Mouse (Mus musculus) heart, embryonic 14.5 days (tissue): ENCODE measurements around the gene Lingo2. TPM values are rescaled to one million over a fixed set of nuclear protein-coding genes. Genes with fewer than 3 reads are reported as not detected.

Experiments used
- ATAC-seq: fragments of 200-750 bp; cut with Nextera tagmentation; 2 replicates; pipeline ENCODE4 v1.8.0; 2017; ENCODE audit warnings: low read depth, moderate TSS enrichment; ENCODE audit not compliant: insufficient number of reproducible peaks, insufficient read depth, low FRiP score
- H3K27ac ChIP-seq, 2 experiments: fragments of 200-500 bp in 1 of 2; fragments of 300-500 bp in 1 of 2; sonication (generic) in 1 of 2; replicated peaks in 1 of 2; 2 replicates each; pipeline ENCODE4 v1.5.1; 2012 to 2014; ENCODE audit warnings: low read depth in 2 of 2, low read length in 2 of 2, control low read depth in 1 of 2, mild to moderate bottlenecking in 1 of 2, mixed read lengths in 1 of 2; ENCODE audit not compliant: control insufficient read depth in 1 of 2, insufficient read depth in 1 of 2
- H3K27me3 ChIP-seq: fragments of 300-500 bp; sonication (generic); 2 replicates; pipeline ENCODE4 v1.6.1; 2014; ENCODE audit warnings: mild to moderate bottlenecking, low read length, control low read depth; ENCODE audit not compliant: control insufficient read depth, insufficient read depth
- H3K36me3 ChIP-seq: fragments of 300-500 bp; sonication (generic); 2 replicates; pipeline ENCODE4 v1.6.1; 2014; ENCODE audit warnings: mild to moderate bottlenecking, control low read depth, low read length, mixed read lengths; ENCODE audit not compliant: control insufficient read depth, insufficient read depth
- H3K4me1 ChIP-seq, 2 experiments: fragments of 200-500 bp in 1 of 2; fragments of 300-500 bp in 1 of 2; sonication (generic) in 1 of 2; 2 replicates each; pipeline ENCODE4 v1.6.1; 2012 to 2014; ENCODE audit warnings: low read length in 2 of 2, control low read depth in 1 of 2, mixed read lengths in 1 of 2; ENCODE audit not compliant: control insufficient read depth in 2 of 2, insufficient read depth in 2 of 2
- H3K4me2 ChIP-seq: fragments of 300-500 bp; sonication (generic); 2 replicates; pipeline ENCODE4 v1.6.1; 2014; ENCODE audit warnings: mild to moderate bottlenecking, low read length
- H3K4me3 ChIP-seq, 2 experiments: fragments of 200-500 bp in 1 of 2; fragments of 300-500 bp in 1 of 2; sonication (generic) in 1 of 2; 2 replicates each; pipeline ENCODE4 v1.5.1; 2012 to 2014; ENCODE audit warnings: low read length in 2 of 2, mild to moderate bottlenecking in 2 of 2, control low read depth in 1 of 2, low read depth in 1 of 2, moderate library complexity in 1 of 2; ENCODE audit not compliant: control insufficient read depth in 1 of 2, insufficient read depth in 1 of 2
- H3K9ac ChIP-seq: fragments of 300-500 bp; sonication (generic); 2 replicates; pipeline ENCODE4 v1.6.1; 2014; ENCODE audit warnings: mild to moderate bottlenecking, low read length
- H3K9me3 ChIP-seq: fragments of 300-500 bp; sonication (generic); 2 replicates; pipeline ENCODE4 v1.6.1; 2016; ENCODE audit warnings: low read length, control low read depth; ENCODE audit not compliant: control insufficient read depth
- WGBS: fragments of 180-500 bp; shearing (Covaris S2); extraction: QIAGEN DNeasy Blood & Tissue Kit; methylation state at CpG from one replicate; pipeline ENCODE4 v1.1.7; 2014; 5-methylcytosine and 5-hydroxymethylcytosine counted together
- polyA plus RNA-seq: library from polyadenylated mRNA; unstranded; fragments of >200 nt; fragmentation: Nextera tagmentation; extraction: Ambion mirVana; gene quantifications from 2 replicates; pipeline ENCODE4 v1.2.1, GENCODE M21; 2014

Gene Lingo2
- polyA plus RNA-seq, result 0.34 and 0.39 TPM in 2 replicates

- Histone ChIP-seq H3K36me3 (no peaks in the 10 kb centered on the region), H3K4me2 (peak within 1 kb of the TSS; percentile 90), H3K4me3 (peak within 1 kb of the TSS; percentile 41 to 44), H3K9me3 (no peaks in the 10 kb centered on the region), H3K27ac (no peak within 1 kb of the TSS), H3K4me1 (peaks cover 5 to 10% of the 10 kb centered on the region in 2 experiments; a peak in 2 of 4 replicates), H3K9ac (peak within 1 kb of the TSS; percentile 48; the same call in 1 of the 2 replicates), H3K27me3 (peaks cover 59% of the 10 kb centered on the region)
- WGBS, result 0% methylated on average over 61 of the region's 61 CpGs
- ATAC-seq, result no peak
These were observed at the start of gene Lingo2 for GRCm38 (mm10) chr4:36951150-36951954. Gene Lingo2, minus strand, starts transcription at chr4:36951747.

GRCm38 (mm10) chr4:36973358-36973757 lies 21.8 kb upstream of the Lingo2 start:
- Histone ChIP-seq H3K9ac (no peak overlapping the region), H3K4me2 (no peak overlapping the region), H3K4me3 (no peak overlapping the region), H3K36me3 (no peaks in the 10 kb centered on the region), H3K27ac (no peak overlapping the region), H3K4me1 (no peaks in the 10 kb centered on the region), H3K9me3 (no peaks in the 10 kb centered on the region), H3K27me3 (no peaks in the 10 kb centered on the region)
- no peak for ATAC-seq
- 77% methylated on average over 4 of the region's 4 CpGs for WGBS

- H3K27ac ChIP-seq, result no peak overlapping the region
- H3K4me2 ChIP-seq, result peak overlapping the region; percentile 90
- H3K9me3 ChIP-seq, result no peaks in the 10 kb centered on the region
- no peak overlapping the region for H3K9ac ChIP-seq
- peaks cover 5 to 10% of the 10 kb centered on the region in 2 experiments; a peak in 2 of 4 replicates for H3K4me1 ChIP-seq
- peak overlapping the region; percentile 6 to 44; a peak in 3 of 4 replicates for H3K4me3 ChIP-seq
- WGBS, result 10% methylated on average over 20 of the region's 20 CpGs
- ATAC-seq, result no peak
- peaks cover 59% of the 10 kb centered on the region for H3K27me3 ChIP-seq
- no peaks in the 10 kb centered on the region for H3K36me3 ChIP-seq
These were observed 1.2 kb upstream of the Lingo2 start for GRCm38 (mm10) chr4:36952431-36953429.

- peaks cover 5 to 10% of the 10 kb centered on the region in 2 experiments; a peak in 2 of 4 replicates for H3K4me1 ChIP-seq
- peaks cover 59% of the 10 kb centered on the region for H3K27me3 ChIP-seq
- no peak for ATAC-seq
- peak overlapping the region; percentile 90 for H3K4me2 ChIP-seq
- no peaks in the 10 kb centered on the region for H3K9me3 ChIP-seq
- peak overlapping the region; percentile 41 to 44 for H3K4me3 ChIP-seq
- no peaks in the 10 kb centered on the region for H3K36me3 ChIP-seq
- no peak overlapping the region for H3K9ac ChIP-seq
- WGBS, result 3% methylated on average over 7 of the region's 7 CpGs
- H3K27ac ChIP-seq, result no peak overlapping the region
These were observed 338 bp upstream of the Lingo2 start for GRCm38 (mm10) chr4:36951955-36952215.

GRCm38 (mm10) chr4:36950790-36951149 lies 777 bp downstream of the Lingo2 start:
- no peak overlapping the region for H3K27ac ChIP-seq
- ATAC-seq, result no peak
- H3K4me1 ChIP-seq, result peaks cover 5 to 10% of the 10 kb centered on the region in 2 experiments; a peak in 2 of 4 replicates
- peaks cover 59% of the 10 kb centered on the region for H3K27me3 ChIP-seq
- H3K9ac ChIP-seq, result peak overlapping the region; percentile 48; the same call in 1 of the 2 replicates
- H3K9me3 ChIP-seq, result no peaks in the 10 kb centered on the region
- WGBS, result under 1% methylated on average over 11 of the region's 11 CpGs
- H3K36me3 ChIP-seq, result no peaks in the 10 kb centered on the region
- peak overlapping the region; percentile 41 to 44 for H3K4me3 ChIP-seq
- H3K4me2 ChIP-seq, result peak overlapping the region; percentile 90

- H3K27me3 ChIP-seq, result peaks cover 59% of the 10 kb centered on the region
- no peaks in the 10 kb centered on the region for H3K9me3 ChIP-seq
- peak overlapping the region; percentile 41 to 44 for H3K4me3 ChIP-seq
- no peak overlapping the region for H3K27ac ChIP-seq
- WGBS, result under 1% methylated on average over 43 of the region's 43 CpGs
- peak overlapping the region; percentile 90 for H3K4me2 ChIP-seq
- ATAC-seq, result peak; percentile 68; the same call in 1 of the 2 replicates
- peaks cover 5 to 10% of the 10 kb centered on the region in 2 experiments; a peak in 2 of 4 replicates for H3K4me1 ChIP-seq
- peak overlapping the region; percentile 48; the same call in 1 of the 2 replicates for H3K9ac ChIP-seq
- H3K36me3 ChIP-seq, result no peaks in the 10 kb centered on the region
These were observed 1.4 kb downstream of the Lingo2 start for GRCm38 (mm10) chr4:36950021-36950751.

GRCm38 (mm10) chr4:36890810-36891209 lies 60.7 kb downstream of the Lingo2 start:
- no peak for ATAC-seq
- 66% methylated on average over 1 of the region's 1 CpGs for WGBS
- no peak overlapping the region for H3K27ac ChIP-seq
- no peak overlapping the region for H3K4me3 ChIP-seq
- H3K4me1 ChIP-seq, result no peaks in the 10 kb centered on the region
- H3K9ac ChIP-seq, result no peak overlapping the region
- no peaks in the 10 kb centered on the region for H3K27me3 ChIP-seq
- no peak overlapping the region for H3K4me2 ChIP-seq
- H3K9me3 ChIP-seq, result no peaks in the 10 kb centered on the region
- no peaks in the 10 kb centered on the region for H3K36me3 ChIP-seq
